Mouse (Mus musculus) megakaryocyte, embryonic 14.5 days (primary cell): Measurements from ENCODE around the gene Plcb4.

Experiments used
- FLI1 ChIP-seq: IDR thresholded peaks from 2 replicates; pipeline ENCODE4 v1.6.1; 2012; ENCODE audit warnings: low read length, inconsistent platforms, mixed read lengths
- GATA1 ChIP-seq: IDR thresholded peaks from 3 replicates; pipeline ENCODE4 v1.6.1; 2012; ENCODE audit warnings: mixed read lengths, low read length, inconsistent platforms, borderline replicate concordance

- TF ChIP-seq GATA1 (no peak), FLI1 (no peak)
Observed at GRCm38 (mm10) chr2:135995196-135995595, 336.4 kb downstream of the Plcb4 start.
